Mouse (Mus musculus): ENCODE measurements around the gene Col6a6. TPM values are rescaled to one million over a fixed set of nuclear protein-coding genes. Genes with fewer than 3 reads are reported as not detected.

Col6a6 gene
- polyA plus RNA-seq, 1 experiment from 2014 or later: 0.29 TPM

- no peak overlapping the region for H3K9ac ChIP-seq
- no peaks in the 10 kb centered on the region for H3K27me3 ChIP-seq
- no peak overlapping the region for H3K4me2 ChIP-seq
- H3K27ac ChIP-seq (replicated peaks): no peak overlapping the region
- ATAC-seq (ENCODE audit: low FRiP score, low read depth): peak; percentile 62; the same call in 1 of the 2 replicates
- no peak overlapping the region for H3K4me3 ChIP-seq
- WGBS: 12% methylated on average over 5 of the region's 5 CpGs
- no peaks in the 10 kb centered on the region for H3K9me3 ChIP-seq
- 0 out of 2 replicates have a peak, but pooled peaks cover 15% of the 10 kb centered on the region for H3K4me1 ChIP-seq (replicated peaks)
- H3K36me3 ChIP-seq: peaks cover 1% of the 10 kb centered on the region; the same call in 1 of the 2 replicates
Observed at GRCm38 (mm10) chr9:105693854-105694253, 134.1 kb downstream of the Col6a6 start.

GRCm38 (mm10) chr9:105693056-105693455 is 134.9 kb downstream of the Col6a6 start:
- no peak for ATAC-seq (ENCODE audit: low FRiP score, low read depth)
- no peak overlapping the region for H3K9ac ChIP-seq
- H3K4me2 ChIP-seq: no peak overlapping the region
- H3K27me3 ChIP-seq: no peaks in the 10 kb centered on the region
- H3K4me1 ChIP-seq (replicated peaks): 0 out of 2 replicates have a peak, but pooled peaks cover 7% of the 10 kb centered on the region
- H3K36me3 ChIP-seq: peaks cover 5% of the 10 kb centered on the region
- 78% methylated on average over 9 of the region's 9 CpGs for WGBS
- H3K9me3 ChIP-seq: no peaks in the 10 kb centered on the region
- H3K27ac ChIP-seq (replicated peaks): peak overlapping the region; percentile 10; the same call in 1 of the 2 replicates
- H3K4me3 ChIP-seq: no peak overlapping the region

GRCm38 (mm10) chr9:105692472-105692871 is 135.5 kb downstream of the Col6a6 start:
- Histone ChIP-seq H3K9ac (no peak overlapping the region), H3K36me3 (peaks cover 11% of the 10 kb centered on the region)
- WGBS: 92% methylated on average over 14 of the region's 14 CpGs

DNA sequence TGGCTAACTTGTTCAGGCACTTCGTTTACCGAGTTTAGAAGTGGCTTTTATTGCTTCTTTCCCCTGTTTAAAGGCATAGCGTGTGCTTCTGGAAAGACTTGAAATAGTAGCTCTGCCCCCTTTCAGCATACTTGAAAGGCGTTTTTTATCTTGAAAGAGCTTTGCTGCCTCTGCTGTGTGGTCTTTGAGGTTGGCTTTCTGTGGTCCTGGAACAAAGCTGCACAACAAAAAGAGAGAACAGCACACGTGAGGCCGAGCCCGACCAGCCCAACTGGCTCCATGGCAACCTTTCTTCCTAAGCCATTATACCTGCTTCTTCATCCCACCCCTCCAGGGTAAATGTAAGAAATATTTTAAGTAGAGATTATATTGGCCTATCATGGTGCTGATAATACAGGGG is 138.5 kb downstream of the Col6a6 start:
- Histone ChIP-seq H3K27ac (replicated peaks) (no peak overlapping the region), H3K27me3 (no peaks in the 10 kb centered on the region), H3K9ac (no peak overlapping the region), H3K9me3 (no peaks in the 10 kb centered on the region), H3K4me3 (no peak overlapping the region), H3K4me2 (no peak overlapping the region), H3K36me3 (peaks cover 31% of the 10 kb centered on the region), H3K4me1 (replicated peaks) (no peaks in the 10 kb centered on the region)
- no peak for ATAC-seq (ENCODE audit: low FRiP score, low read depth)
- 39% methylated on average over 7 of the region's 7 CpGs for WGBS

More at GRCm38 (mm10) chr9:105692472-105692871, 135.5 kb downstream of the Col6a6 start:
- H3K4me3 ChIP-seq: no peak overlapping the region
- no peak overlapping the region for H3K4me2 ChIP-seq
- no peaks in the 10 kb centered on the region for H3K9me3 ChIP-seq
- no peaks in the 10 kb centered on the region for H3K27me3 ChIP-seq
- no peak for ATAC-seq (ENCODE audit: low FRiP score, low read depth)
- H3K4me1 ChIP-seq (replicated peaks): 0 out of 2 replicates have a peak, but pooled peaks cover 2% of the 10 kb centered on the region
- no peak overlapping the region for H3K27ac ChIP-seq (replicated peaks)

GRCm38 (mm10) chr9:105684549-105685165 is 143.3 kb downstream of the Col6a6 start:
- H3K27ac ChIP-seq (replicated peaks): no peak overlapping the region
- H3K36me3 ChIP-seq: peaks cover 35% of the 10 kb centered on the region
- H3K4me2 ChIP-seq: no peak overlapping the region
- no peak overlapping the region for H3K4me3 ChIP-seq
- peaks cover 12% of the 10 kb centered on the region for H3K4me1 ChIP-seq (replicated peaks)
- H3K9me3 ChIP-seq: no peaks in the 10 kb centered on the region
- no peak overlapping the region for H3K9ac ChIP-seq
- ATAC-seq (ENCODE audit: low FRiP score, low read depth): no peak
- no peaks in the 10 kb centered on the region for H3K27me3 ChIP-seq
- WGBS: 92% methylated on average over 13 of the region's 13 CpGs

DNA sequence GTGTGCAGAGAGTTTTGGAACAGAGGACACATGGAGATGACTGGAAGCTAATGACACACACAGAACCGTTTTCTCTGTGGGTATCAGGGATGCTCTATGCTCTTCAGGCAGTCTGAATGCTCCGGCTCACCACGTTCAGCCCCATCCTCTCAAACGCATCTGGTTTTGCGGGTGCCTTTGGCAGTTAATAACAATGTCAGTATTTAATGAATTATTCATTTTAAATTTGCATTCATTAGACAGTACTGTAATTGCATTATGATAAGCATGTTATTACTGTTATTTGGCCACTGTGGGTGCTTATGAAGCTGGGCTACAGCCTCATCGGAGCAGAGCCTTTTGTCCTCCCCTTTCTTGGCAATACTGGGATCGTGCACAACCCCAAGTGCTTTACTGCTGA is 146.6 kb downstream of the Col6a6 start:
- Histone ChIP-seq H3K9ac (no peak overlapping the region), H3K4me2 (no peak overlapping the region), H3K27ac (replicated peaks) (peak overlapping the region; percentile 63), H3K9me3 (no peaks in the 10 kb centered on the region), H3K4me1 (replicated peaks) (peaks cover 12% of the 10 kb centered on the region), H3K27me3 (no peaks in the 10 kb centered on the region), H3K4me3 (no peak overlapping the region), H3K36me3 (peaks cover 28% of the 10 kb centered on the region)
- ATAC-seq (ENCODE audit: low FRiP score, low read depth): peak; percentile 87
- 34% methylated on average over 7 of the region's 7 CpGs for WGBS

GRCm38 (mm10) chr9:105675941-105676340 is 152.0 kb downstream of the Col6a6 start:
- Histone ChIP-seq H3K4me2 (no peak overlapping the region), H3K9me3 (no peaks in the 10 kb centered on the region), H3K27ac (replicated peaks) (no peak overlapping the region), H3K9ac (no peak overlapping the region), H3K4me3 (no peak overlapping the region), H3K36me3 (peaks cover 28% of the 10 kb centered on the region), H3K27me3 (no peaks in the 10 kb centered on the region), H3K4me1 (replicated peaks) (0 out of 2 replicates have a peak, but pooled peaks cover under 1% of the 10 kb centered on the region)
- ATAC-seq (ENCODE audit: low FRiP score, low read depth): no peak
- WGBS: 80% methylated on average over 11 of the region's 11 CpGs

GRCm38 (mm10) chr9:105672032-105672431 is 155.9 kb downstream of the Col6a6 start:
- H3K4me2 ChIP-seq: no peak overlapping the region
- H3K4me1 ChIP-seq (replicated peaks): no peaks in the 10 kb centered on the region
- H3K9ac ChIP-seq: no peak overlapping the region
- H3K36me3 ChIP-seq: peaks cover 44% of the 10 kb centered on the region
- H3K4me3 ChIP-seq: no peak overlapping the region
- H3K27ac ChIP-seq (replicated peaks): no peak overlapping the region
- WGBS: 92% methylated on average over 2 of the region's 2 CpGs
- no peaks in the 10 kb centered on the region for H3K9me3 ChIP-seq
- no peaks in the 10 kb centered on the region for H3K27me3 ChIP-seq
- no peak for ATAC-seq (ENCODE audit: low FRiP score, low read depth)

GRCm38 (mm10) chr9:105670916-105671315 is 157.0 kb downstream of the Col6a6 start:
- H3K9me3 ChIP-seq: no peaks in the 10 kb centered on the region
- H3K9ac ChIP-seq: no peak overlapping the region
- H3K4me2 ChIP-seq: no peak overlapping the region
- no peaks in the 10 kb centered on the region for H3K4me1 ChIP-seq (replicated peaks)
- H3K27me3 ChIP-seq: no peaks in the 10 kb centered on the region
- 92% methylated on average over 4 of the region's 4 CpGs for WGBS
- peaks cover 33% of the 10 kb centered on the region for H3K36me3 ChIP-seq
- no peak overlapping the region for H3K27ac ChIP-seq (replicated peaks)
- H3K4me3 ChIP-seq: no peak overlapping the region
- no peak for ATAC-seq (ENCODE audit: low FRiP score, low read depth)

DNA sequence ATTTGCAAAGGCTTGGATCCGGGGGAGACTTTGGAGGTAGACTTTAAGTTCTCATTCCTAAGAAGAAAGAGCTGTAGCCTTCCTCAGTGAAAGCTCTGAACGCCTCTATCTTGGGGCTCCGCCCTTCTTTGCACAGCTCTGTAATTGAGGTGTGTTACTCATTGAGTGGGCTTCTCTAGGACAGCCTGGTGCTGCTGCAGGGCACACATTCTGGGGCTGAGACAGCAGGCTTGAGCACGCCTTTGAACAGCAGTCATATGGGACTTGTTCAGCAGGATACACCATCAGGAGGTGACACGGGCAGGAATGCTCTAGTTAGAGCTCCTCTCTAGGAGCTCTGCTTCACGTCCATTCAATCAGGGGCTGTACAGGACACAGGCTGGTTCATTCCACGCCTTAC is 162.7 kb downstream of the Col6a6 start:
- no peaks in the 10 kb centered on the region for H3K4me1 ChIP-seq (replicated peaks)
- H3K4me2 ChIP-seq: no peak overlapping the region
- no peak overlapping the region for H3K27ac ChIP-seq (replicated peaks)
- H3K27me3 ChIP-seq: no peaks in the 10 kb centered on the region
- ATAC-seq (ENCODE audit: low FRiP score, low read depth): no peak
- H3K36me3 ChIP-seq: peaks cover 47% of the 10 kb centered on the region
- no peak overlapping the region for H3K9ac ChIP-seq
- no peak overlapping the region for H3K4me3 ChIP-seq
- WGBS: 94% methylated on average over 7 of the region's 7 CpGs
- no peaks in the 10 kb centered on the region for H3K9me3 ChIP-seq

DNA sequence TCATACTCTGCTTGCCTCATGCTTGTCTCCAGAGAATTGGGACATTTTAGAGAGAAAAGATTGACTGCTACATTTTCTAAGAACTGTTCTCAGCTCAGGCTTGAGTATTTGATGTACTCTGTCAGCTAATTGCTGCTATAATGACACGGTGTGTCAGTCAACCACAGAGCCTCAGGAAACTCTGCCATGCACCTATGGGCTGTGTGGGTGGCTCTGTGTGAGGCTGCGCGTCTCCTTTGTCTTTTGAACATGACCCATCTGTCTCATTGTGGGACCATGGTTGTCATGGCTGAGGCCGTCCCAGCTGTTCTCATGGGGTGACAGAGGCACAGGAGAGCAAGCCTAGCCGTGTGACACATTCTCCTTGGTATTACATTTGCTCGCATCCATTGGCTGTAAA is 168.1 kb downstream of the Col6a6 start:
- Histone ChIP-seq H3K9me3 (no peaks in the 10 kb centered on the region), H3K9ac (no peak overlapping the region), H3K4me2 (no peak overlapping the region), H3K36me3 (peaks cover 41% of the 10 kb centered on the region), H3K27me3 (no peaks in the 10 kb centered on the region), H3K4me1 (replicated peaks) (no peaks in the 10 kb centered on the region), H3K27ac (replicated peaks) (no peak overlapping the region), H3K4me3 (no peak overlapping the region)
- no peak for ATAC-seq (ENCODE audit: low FRiP score, low read depth)
- 69% methylated on average over 6 of the region's 6 CpGs for WGBS

DNA sequence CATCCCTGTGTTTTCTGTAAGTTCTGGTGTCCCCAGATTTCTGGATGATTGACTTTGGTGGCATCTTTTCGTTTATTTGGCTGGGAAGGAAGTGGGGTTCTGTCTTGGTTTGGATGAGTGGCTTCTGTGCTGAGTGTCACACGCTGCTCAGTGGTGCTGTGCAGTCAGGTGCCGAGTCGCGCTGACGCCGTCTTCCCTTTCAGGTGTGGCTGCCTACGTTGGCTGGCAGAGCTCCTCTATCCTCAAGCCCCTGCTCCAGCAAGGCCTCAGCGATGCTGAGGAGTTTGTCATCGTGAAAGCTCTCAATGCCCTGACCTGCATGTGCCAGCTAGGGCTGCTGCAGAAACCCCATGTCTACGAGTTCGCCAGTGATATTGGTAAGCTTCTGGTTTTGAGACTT is 169.7 kb downstream of the Col6a6 start:
- H3K4me1 ChIP-seq (replicated peaks): no peaks in the 10 kb centered on the region
- no peaks in the 10 kb centered on the region for H3K27me3 ChIP-seq
- H3K27ac ChIP-seq (replicated peaks): no peak overlapping the region
- peaks cover 35% of the 10 kb centered on the region for H3K36me3 ChIP-seq
- H3K9ac ChIP-seq: no peak overlapping the region
- no peaks in the 10 kb centered on the region for H3K9me3 ChIP-seq
- H3K4me3 ChIP-seq: no peak overlapping the region
- WGBS: 96% methylated on average over 12 of the region's 12 CpGs
- no peak for ATAC-seq (ENCODE audit: low FRiP score, low read depth)
- H3K4me2 ChIP-seq: no peak overlapping the region

GRCm38 (mm10) chr9:105656189-105656588 is 171.8 kb downstream of the Col6a6 start:
- H3K4me2 ChIP-seq: no peak overlapping the region
- no peak overlapping the region for H3K4me3 ChIP-seq
- H3K9me3 ChIP-seq: no peaks in the 10 kb centered on the region
- ATAC-seq (ENCODE audit: low FRiP score, low read depth): no peak
- no peaks in the 10 kb centered on the region for H3K27me3 ChIP-seq
- H3K27ac ChIP-seq (replicated peaks): no peak overlapping the region
- H3K4me1 ChIP-seq (replicated peaks): no peaks in the 10 kb centered on the region
- H3K9ac ChIP-seq: no peak overlapping the region
- WGBS: 74% methylated on average over 2 of the region's 2 CpGs
- peaks cover 29% of the 10 kb centered on the region for H3K36me3 ChIP-seq

Measured in hindbrain, embryonic 15.5 days (tissue).